Mouse (Mus musculus) embryo, embryonic 9.5 days (tissue): ENCODE results near the gene Hmgn1.
A peak's percentile ranks its signal among the peaks of the same experiment; 100 is the strongest.
"Not testable (repeated sequence)": the region's sequence is repeated elsewhere in the genome, so short reads cannot be mapped to it uniquely, and the experiment has no call there.

Experiments used
- DNase-seq: peaks from one replicate; pipeline ENCODE4 v3.0.0-alpha.2; 2017; ENCODE audit errors: extremely low spot score

Gene Hmgn1

DNA sequence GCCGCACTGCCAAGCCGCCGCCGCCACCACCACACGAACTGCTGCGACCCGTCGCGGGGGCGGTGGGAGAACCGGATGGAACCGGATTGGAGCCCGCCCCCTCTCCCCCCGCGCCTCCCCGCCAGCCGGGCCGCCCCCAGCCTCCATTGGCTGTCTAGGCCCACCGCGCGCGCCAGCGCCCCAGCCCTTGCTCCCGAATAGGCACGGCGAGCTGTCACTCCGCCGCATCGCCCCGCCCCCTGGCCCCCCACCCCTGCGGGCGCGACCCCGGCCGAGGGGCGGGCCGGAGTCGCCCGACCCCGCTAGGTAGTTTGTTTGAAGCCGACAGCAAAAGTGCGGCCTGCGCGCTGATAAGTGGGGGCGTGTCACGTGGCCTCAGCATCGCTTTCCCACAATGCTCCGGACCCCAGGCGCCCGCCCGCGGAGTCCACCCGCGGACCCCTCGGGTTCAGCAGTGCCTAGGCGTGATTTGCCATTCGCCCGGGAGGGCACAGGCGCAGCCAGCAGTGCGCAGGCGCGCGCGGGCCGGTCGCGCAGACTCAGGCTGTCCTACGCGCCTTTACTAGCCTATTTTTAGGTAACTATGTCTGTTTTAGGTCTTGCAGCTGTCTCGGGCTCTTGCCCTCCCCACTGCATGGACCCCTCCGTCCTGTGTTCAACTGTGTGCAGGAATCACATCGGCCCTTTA lies at the start of gene Hmgn1:
Gene Hmgn1 (minus strand): TSS at position 73 of the 688 bp plus-strand sequence.
- DNase-seq = peak; percentile 99

DNA sequence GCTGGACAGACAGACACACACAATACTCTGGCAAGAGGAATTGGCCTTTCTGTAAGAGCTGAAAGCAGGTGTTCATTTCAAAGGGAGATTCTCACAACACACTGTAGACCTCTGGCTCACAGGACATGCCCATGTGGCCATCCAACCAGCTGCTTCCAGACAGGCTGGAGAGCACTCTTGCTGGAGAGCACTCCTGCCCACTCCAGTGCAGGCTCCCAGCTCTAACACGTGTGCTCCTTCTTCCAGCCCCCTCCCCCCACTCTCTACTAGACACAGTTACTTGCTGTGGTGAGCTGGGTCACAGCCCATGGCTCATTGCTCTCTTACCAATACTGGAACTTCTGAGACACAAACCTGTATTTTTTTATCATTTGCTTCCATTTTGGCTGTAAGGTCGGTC lies 47.9 kb upstream of the Hmgn1 start:
- no peak for DNase-seq

DNA sequence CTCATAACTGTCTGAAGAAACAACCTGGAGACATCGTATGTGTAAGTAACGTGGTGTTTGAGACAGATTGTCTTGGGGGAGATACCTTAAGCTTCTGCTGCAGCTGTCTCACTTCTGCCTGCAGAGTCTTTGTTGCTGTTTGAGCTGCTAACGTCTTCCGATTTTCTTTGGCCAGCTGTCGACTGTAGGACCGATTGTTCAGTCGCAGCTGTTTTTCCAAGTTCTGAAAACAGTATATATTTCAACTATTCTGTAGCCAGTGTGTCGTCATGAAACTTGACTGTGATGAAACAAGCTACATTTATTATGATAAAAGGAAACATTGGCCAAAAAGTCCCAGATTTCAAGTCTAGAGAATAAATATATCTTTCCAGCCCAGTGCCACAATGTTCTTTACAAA lies 46.1 kb upstream of the Hmgn1 start:
- DNase-seq = no peak

DNA sequence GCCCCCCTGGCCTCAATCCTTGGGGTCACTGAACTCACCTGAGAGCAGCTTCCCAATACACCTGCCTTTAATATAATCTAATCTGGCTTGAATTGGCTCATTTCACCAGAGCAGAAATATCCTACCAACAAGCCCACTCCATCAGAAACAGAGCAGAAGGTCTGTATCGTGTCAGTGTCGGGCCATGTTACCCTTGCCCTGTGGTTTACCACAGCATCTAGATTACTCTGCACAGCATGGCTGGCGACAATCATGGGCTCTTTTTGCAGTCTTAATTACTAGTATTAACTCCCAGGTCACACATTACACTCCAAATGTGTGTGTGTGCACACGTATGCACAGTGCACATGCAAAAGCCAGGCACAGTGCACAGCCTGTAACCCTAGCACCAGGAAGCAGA lies 41.3 kb upstream of the Hmgn1 start:
- DNase-seq = no peak

DNA sequence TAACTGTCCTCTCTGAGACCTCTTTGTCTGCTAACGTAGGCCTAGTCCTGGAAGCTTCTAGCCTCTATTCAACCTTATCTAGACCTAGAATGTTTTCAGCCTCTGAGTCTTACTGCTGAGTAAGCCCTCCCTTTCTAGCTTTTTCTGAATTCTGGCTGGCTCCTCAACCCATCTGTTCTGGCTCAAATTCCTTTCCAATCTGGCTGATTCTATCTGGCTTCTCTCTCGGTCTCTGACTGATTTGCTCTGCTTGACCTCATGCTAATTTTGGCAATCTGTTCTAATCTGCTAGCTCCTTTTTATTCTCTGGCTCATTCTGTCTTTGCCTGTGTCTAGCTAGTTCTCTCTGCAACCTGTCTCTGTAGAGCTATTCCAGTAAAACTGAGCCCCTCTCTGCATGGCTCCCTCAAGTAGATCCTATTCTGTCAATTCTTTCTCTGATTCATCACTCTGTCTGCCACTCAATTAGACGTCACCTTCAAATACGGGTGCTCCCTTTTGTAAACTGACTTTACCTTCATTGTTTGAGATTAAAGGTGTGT lies 38.3 kb upstream of the Hmgn1 start:
- DNase-seq = no peak

DNA sequence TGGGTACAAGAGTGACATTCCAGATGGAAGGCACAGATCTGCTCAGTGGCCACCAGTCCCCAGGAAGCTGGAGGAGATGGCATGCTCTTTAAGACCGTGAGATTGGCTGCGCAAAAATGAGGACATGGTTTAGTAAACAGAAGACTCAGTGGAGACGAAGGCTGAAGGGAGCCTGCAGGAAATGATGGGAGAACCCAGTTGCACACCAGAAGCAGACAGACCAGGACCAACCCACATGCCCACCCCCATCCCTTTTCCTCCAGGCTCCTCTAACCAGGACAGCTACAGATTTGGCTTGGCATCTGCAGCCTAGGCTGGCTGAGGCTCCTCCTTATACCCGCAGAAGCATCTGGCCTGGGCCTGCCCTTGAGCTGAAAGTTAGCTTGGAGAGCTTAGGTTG lies 33.8 kb upstream of the Hmgn1 start:
- no peak for DNase-seq

DNA sequence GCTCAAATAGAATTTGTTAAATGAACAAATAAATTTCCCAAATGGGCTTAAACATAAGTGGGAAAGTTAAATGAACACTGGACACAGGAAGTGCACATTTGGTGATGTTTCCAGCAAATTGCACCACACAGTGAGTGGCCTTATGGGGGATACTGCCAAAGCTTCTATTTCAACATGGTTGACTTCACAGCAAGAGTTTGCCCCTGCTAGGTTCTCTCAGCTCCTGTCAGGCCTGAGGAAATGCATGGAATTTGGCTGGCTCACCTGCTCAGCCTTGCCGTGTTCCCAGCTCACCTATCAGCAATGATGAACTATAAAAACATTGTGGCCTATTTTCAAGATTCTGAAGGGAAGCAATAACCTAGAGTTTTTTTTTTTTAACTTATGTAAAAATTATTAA lies 33.4 kb upstream of the Hmgn1 start:
- no peak for DNase-seq

DNA sequence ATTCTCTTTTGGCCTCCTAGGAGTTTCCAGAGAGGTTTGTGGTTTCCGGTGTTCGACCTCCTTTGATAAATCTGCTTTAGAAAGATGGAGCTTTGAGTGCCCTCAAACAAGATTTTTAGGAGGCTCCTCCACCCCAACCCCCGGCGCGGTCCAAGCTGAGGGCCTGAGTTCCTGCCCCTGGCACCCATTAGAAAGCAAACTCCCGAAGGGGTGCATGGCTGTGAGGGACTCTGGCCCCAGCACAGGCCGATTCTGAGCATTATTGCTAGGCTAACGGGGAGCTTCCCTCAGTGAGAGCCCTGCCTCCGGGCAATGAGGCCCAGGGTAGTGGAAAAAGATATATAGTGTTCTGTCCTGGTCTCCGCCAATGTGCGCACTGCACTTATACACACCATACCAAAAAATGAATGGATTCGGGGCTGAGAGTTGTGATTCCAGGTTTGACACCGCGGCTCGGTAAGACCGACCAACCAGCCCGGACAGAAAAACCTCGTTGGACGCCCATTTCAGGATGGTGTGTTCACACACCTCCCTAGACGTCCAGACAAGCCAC lies 32.3 kb upstream of the Hmgn1 start:
- no peak for DNase-seq

DNA sequence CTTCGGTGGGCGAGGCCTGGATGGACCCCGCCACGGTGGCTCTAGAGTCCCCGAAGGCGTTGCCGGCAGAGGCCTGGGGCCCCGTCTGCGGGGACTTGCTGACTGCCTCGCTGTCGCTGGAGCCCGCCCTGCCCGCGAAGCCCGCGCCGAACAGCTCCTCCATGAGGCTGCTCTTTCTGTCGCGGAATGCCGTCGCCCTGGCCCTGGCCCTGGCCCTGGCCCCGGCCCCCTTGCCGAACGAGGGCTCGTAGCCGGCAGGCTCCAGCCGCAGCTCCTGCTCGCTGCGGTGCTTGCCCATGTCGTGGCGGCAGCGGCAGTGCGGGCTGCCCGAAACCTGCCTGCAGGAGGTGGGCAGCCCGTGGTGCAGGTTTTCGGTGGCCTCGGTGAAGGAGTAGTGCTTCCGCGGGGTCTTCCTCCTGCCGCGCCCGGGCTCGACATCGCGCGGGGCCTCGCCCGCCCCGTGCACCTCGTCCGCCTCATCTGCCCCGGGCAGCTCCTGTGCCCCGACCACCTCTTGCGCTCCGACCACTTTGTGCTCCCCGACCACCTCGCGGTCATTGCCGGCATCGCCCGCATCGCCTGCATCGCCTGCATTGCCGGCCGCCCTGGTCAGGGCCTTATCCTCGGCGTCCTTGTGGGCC lies 31.7 kb upstream of the Hmgn1 start:
- DNase-seq = peak; percentile 84

DNA sequence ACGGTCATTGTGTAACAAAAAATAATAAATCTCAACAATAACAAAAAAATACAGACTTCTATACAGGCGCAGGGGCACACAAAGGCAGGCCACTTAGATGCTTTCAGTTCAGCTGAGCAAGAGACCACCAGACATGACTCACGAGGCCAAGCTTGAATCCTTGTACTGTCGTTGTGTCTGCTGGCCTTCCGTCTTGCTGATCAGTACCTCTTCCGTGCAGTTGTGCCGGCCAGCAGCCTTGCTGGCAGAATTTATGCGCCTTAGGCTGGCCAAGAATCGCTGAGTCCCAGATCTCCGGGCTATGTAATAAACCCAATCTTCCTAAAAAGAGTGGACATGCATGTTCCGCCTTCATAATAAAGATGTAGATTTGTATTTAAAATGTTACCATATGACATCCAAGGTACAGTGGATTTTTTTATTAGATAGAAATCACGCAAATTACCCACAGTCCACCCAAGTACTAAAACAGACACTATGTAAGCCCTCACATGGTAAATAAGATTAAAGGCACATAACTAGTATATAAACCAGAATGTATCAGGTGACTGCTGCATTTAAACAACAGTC lies 31.1 kb upstream of the Hmgn1 start:
- no peak for DNase-seq

DNA sequence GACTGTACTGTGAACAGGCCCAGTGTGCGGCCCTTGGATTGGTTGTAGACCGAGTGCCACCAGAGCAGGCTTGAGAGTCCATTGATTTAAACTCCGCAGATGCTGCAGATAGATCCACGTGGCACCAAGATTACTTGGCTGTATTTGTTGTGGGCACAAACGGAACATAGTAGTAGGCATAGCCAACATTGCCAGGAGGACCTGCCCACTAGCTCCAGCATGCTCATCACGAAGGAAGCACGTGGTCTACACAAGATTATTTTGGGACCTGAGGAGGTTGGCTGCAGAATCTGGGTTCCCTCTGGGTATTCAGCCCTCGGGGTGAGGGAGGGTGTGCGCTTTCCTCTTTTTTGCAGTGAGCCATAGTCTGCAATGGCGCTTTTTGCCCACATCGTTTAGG lies 29.6 kb upstream of the Hmgn1 start:
- DNase-seq = no peak

DNA sequence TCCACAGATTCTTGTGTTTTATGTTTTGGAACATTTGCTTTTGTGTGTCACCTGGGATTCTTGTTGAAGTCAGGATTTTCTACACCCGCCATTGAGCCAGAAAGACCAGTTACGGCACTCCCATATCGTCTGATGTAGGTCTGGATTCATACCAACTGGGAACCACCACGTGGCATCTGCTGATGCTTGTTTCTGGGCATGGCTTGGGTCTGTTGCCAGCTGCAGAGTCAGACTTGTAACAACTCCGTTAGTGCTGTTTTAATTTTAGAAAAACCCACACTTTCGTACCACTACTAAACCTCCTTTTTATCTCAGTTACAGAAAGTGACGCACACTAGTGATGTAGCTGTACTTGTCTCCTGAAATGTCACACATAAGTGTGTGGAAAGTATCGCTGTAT lies 28.5 kb upstream of the Hmgn1 start:
- no peak for DNase-seq

DNA sequence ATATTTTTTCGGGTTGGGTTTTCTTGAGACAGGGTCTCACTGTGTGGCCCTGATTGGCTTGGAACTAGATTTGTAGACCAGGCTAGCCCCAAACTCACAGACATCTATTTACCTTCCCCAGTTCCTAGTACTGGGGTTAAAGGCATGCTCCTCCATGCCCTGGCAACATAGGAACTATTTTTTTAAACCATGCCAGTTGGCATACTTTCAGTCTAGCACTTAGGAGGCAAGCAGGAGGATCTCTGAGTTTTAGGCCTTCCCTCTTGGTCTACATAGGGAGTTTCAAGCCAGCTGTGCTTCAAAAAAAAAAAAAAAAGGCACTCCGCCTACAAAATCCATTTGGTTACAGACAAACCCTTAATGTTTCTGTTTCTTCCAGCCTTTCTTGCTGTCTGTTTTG lies 26.9 kb upstream of the Hmgn1 start:
- no peak for DNase-seq

DNA sequence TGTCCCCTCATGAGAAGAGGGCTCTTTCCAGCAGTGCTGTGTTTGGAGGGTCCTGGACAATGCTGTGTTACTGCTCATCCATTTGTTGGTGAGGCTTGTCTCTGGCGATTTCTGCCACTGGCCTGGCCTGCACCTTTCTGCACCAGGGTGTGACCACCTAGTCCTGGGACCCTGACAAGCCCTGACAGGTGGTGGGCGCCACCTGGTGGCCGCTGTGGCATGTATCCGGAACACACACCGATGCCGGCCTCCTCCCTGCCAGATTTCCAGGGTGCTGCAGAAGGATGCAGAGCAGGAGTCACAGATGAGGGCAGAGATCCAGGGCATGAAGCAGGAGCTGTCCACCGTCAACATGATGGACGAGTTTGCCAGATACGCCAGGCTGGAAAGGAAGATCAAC lies 24.0 kb upstream of the Hmgn1 start:
- DNase-seq = peak; percentile 73

DNA sequence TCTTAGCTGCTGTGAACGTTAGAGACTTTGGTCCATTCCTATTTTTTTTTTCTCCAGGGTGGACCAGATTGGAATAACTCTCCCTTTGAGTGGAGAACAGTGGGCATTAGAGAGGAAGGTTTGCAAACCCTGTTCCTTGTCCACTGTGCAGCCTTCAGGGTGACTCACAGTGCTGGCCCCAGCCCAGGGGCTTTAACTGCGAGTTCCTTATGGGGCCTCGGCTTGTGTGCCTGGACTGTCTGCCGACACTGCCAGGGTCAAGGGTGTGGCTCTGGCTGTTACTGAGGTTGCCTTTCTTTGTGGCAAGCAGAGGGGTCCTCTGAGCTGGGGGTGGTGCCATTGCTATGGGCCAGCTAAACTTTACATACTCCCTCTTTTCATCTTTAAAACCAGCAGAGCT lies 23.5 kb upstream of the Hmgn1 start:
- DNase-seq = no peak

DNA sequence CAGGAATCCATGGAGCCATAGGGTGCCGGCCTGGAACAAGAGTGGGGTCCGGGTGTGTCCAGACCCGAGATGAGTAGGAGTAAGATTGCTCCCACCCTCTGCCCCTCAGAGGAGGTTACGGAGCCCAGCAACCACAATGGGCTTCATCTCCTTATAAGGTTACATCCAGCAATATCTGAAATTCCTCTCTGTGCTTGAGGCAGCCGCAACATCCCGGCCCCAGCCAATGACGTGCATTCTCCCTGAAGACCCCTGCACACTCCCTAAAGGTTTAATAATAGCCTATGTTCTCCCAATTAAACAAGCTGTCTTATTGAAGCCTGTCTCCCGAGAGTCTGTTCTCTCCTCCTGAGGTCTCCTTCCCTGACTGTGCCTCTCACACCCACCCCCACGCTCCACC lies 21.8 kb upstream of the Hmgn1 start:
- DNase-seq = no peak

DNA sequence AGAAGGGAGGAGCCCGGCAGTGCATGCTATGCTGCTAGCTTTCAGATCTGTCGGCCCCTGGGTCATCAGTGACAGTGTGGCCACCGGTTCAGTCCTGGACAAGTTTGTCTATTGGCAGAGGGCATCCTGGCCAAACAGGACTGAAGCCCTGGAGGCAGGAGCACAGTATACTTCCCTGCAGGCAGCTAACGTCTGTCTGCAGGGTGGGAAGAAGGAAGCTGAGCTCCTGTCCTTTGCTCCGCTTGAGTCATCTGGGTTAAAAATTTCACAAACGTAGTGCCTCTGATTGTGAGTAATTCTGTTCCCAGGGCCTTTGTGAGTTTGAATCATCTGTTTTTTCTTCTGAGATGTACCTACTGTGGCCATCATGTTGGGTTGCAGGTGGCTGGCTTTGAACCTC lies 21.3 kb upstream of the Hmgn1 start:
- DNase-seq = no peak

DNA sequence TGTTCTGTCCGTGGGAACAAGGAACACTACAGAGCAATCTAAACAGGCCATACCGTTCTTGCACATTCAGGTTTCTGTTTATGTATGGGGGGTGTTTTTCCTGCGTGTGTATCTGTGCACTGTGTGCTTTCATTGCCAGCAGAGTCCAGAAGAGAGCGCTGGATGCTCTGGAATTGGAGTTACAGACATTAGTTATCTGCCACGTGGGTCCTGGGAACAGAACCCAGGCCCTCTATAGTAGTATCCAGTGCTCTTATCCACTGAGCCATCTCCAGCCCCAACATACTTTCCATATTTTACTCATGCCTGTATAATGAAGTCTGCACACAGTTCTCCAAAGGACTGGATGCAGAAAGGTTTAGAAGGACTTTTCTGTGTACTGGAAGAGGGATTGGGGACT lies 18.3 kb upstream of the Hmgn1 start:
- DNase-seq = no peak

DNA sequence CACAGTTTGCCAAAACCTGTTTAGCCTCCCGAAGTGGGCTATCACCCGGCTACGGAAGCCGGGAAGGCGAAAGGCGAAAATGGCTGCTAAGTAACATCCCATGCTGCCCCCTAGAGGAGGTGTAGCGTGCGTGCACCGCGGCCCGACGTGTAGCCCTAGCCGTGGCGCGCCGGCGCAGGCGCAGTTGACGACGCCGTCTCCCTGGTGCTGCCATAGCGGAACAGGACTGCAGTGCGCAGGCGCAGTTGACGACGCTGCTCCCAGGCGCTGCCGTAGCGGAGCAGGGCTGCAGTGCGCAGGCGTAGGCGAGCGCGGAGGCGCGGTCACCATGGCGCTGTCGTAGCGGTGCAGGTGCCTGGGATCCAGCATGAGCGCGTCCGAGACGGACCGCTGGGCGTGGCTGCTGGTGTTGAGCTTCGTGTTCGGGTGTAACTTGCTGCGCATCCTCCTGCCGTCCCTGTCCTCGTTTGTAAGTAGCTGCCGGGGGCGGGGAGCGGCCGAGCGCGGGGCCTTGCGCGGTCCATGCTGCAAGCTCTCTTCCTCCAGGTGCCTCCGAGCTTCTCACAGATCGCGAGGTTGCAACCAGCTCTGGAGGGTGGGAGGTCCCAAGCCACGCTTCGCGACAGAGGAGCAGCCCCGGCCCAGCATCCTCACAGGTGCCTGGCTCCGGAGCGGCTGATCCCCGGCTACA lies 17.7 kb upstream of the Hmgn1 start, which contains the start of gene Wrb:
Gene Wrb (plus strand): TSS at position 298 of the 691 bp plus-strand sequence.
- peak; percentile 99 for DNase-seq

DNA sequence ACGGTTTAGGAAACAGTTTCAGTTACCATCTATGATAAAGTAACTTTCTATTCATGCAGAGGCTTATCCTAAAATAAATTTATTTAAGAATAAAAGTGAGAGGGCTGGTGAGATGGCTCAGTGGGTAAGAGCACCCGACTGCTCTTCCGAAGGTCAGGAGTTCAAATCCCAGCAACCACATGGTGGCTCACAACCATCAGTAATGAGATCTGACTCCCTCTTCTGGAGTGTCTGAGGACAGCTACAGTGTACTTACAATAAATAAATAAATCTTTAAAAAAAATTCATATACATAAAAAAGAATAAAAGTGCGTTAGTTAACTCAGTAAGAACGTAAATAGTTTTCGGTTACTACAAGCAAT lies 17.2 kb upstream of the Hmgn1 start:
- not testable (repeated sequence) for DNase-seq

DNA sequence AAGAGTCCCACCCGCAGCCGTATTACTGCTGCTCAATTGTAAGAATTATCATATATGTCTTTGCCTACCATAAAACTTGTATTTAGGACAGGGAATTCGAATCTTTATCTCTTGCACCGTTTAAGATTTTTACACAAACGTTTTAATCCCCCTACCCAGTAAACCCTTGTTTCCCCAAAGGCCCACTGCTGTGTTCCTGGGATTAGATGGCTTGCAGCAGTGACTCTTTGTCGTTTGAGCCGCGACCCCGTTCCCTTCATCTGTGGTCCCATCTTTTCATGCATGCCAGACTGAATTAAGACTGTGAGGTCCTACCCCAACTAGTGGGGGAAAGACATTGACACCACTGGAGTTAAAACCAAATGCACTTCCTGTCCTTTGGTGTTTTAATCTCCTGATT lies 937 bp upstream of the Hmgn1 start:
- no peak for DNase-seq

DNA sequence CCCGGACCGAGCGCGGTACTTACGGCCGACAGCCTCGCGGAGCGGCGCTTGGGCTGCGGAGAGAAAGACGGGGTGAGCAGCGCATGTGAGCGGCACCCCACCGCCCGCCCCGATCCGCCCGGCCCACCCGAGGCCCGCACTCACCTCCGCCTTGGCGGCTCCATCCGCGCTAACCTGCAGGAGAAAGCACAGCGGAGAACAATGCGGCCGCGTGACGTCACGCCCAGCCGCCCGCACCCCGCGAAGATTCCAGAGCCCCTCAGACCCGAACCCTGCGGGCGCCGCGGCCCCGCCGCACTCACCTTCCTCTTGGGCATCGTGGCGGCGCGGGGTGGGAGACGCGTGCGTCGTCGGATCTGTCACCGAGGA lies 257 bp downstream of the Hmgn1 start:
- no peak for DNase-seq
